Mouse (Mus musculus): ENCODE data around the gene Vgll4. TPM values are rescaled to one million over a fixed set of nuclear protein-coding genes. Genes with fewer than 3 reads are reported as not detected.

Vgll4 gene
- polyA plus RNA-seq, 1 experiment from 2014 or later = 73.1 TPM

- no peaks in the 10 kb centered on the region for H3K27me3 ChIP-seq (ENCODE audit: control insufficient read depth, insufficient read depth, low read length)
- H3K9ac ChIP-seq (ENCODE audit: low read length) = peak overlapping the region; percentile 85
- H3K36me3 ChIP-seq (ENCODE audit: control insufficient read depth, insufficient read depth, low read length) = no peaks in the 10 kb centered on the region
- peaks cover 21% of the 10 kb centered on the region for H3K4me1 ChIP-seq (replicated peaks; ENCODE audit: control insufficient read depth, insufficient read depth, low read length)
- peak overlapping the region; percentile 77 for H3K4me2 ChIP-seq (ENCODE audit: low read depth, low read length, severe bottlenecking)
- peak; percentile 91 for DNase-seq (ENCODE audit: low spot score)
- 7% methylated on average over 15 of the region's 15 CpGs for WGBS
- H3K27ac ChIP-seq (ENCODE audit: low read depth, low read length) = peak overlapping the region; percentile 63
- 0 out of 2 replicates have a peak, but pooled peaks cover under 1% of the 10 kb centered on the region for H3K9me3 ChIP-seq (ENCODE audit: control insufficient read depth, low read length)
- ATAC-seq (replicated peaks; ENCODE audit: low FRiP score) = peak; percentile 92
- H3K4me3 ChIP-seq (ENCODE audit: low read depth, low read length) = peak overlapping the region; percentile 61
Observed at GRCm38 (mm10) chr6:114921632-114922354, 48.0 kb downstream of the Vgll4 start.

GRCm38 (mm10) chr6:114920523-114921445, 49.0 kb downstream of the Vgll4 start:
- ATAC-seq (replicated peaks; ENCODE audit: low FRiP score) (peak; percentile 53; the same call in 1 of the 2 replicates), DNase-seq (ENCODE audit: low spot score) (peak; percentile 78)
- Histone ChIP-seq H3K9ac (ENCODE audit: low read length) (peak overlapping the region; percentile 85), H3K9me3 (ENCODE audit: control insufficient read depth, low read length) (no peaks in the 10 kb centered on the region), H3K27ac (ENCODE audit: low read depth, low read length) (peak overlapping the region; percentile 63), H3K36me3 (ENCODE audit: control insufficient read depth, insufficient read depth, low read length) (no peaks in the 10 kb centered on the region), H3K27me3 (ENCODE audit: control insufficient read depth, insufficient read depth, low read length) (no peaks in the 10 kb centered on the region), H3K4me3 (ENCODE audit: low read depth, low read length) (peak overlapping the region; percentile 61), H3K4me2 (ENCODE audit: low read depth, low read length, severe bottlenecking) (peak overlapping the region; percentile 77), H3K4me1 (replicated peaks; ENCODE audit: control insufficient read depth, insufficient read depth, low read length) (peaks cover 27% of the 10 kb centered on the region)
- 7% methylated on average over 17 of the region's 17 CpGs for WGBS

DNA sequence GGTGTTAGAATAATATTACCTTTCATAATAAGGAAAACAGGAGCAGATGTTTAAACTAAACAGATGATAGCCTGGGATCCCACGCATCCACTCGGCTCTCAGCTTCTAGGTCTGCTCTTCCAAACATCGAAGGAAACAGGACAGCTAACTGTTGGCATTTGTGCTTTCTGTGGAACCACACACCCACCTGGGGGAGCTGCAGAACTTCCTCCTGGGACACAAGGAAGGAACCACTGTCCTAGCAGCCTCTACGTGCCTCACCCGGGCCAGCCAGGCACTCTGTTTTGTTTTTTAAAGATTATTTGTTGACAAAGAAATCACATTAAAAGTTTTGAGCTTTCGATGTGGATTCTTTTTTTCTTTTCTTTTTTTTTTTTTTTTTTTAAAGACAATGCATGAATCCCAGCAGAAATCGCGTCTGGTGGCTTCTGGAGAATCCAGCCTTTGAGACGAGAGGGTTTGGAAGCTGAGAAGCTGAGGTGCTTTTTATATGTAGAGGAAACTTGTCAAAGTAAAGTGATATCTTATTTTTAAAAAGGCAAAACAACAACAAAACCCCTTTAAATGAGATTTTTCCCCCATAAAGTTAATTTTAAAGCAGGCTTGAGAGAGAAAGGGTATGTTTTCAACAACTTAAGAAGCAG, 50.0 kb downstream of the Vgll4 start:
- peak overlapping the region; percentile 63; the same call in 1 of the 2 replicates for H3K27ac ChIP-seq (ENCODE audit: low read depth, low read length)
- peak overlapping the region; percentile 85 for H3K9ac ChIP-seq (ENCODE audit: low read length)
- H3K9me3 ChIP-seq (ENCODE audit: control insufficient read depth, low read length) = no peaks in the 10 kb centered on the region
- WGBS = 40% methylated on average over 9 of the region's 9 CpGs
- H3K4me3 ChIP-seq (ENCODE audit: low read depth, low read length) = peak overlapping the region; percentile 61
- ATAC-seq (replicated peaks; ENCODE audit: low FRiP score) (no peak), DNase-seq (ENCODE audit: low spot score) (no peak)
- no peaks in the 10 kb centered on the region for H3K36me3 ChIP-seq (ENCODE audit: control insufficient read depth, insufficient read depth, low read length)
- peak overlapping the region; percentile 77 for H3K4me2 ChIP-seq (ENCODE audit: low read depth, low read length, severe bottlenecking)
- H3K4me1 ChIP-seq (replicated peaks; ENCODE audit: control insufficient read depth, insufficient read depth, low read length) = peaks cover 33% of the 10 kb centered on the region
- H3K27me3 ChIP-seq (ENCODE audit: control insufficient read depth, insufficient read depth, low read length) = no peaks in the 10 kb centered on the region

GRCm38 (mm10) chr6:114918994-114919393, 50.8 kb downstream of the Vgll4 start:
- Histone ChIP-seq H3K36me3 (ENCODE audit: control insufficient read depth, insufficient read depth, low read length) (no peaks in the 10 kb centered on the region), H3K27me3 (ENCODE audit: control insufficient read depth, insufficient read depth, low read length) (no peaks in the 10 kb centered on the region), H3K4me1 (replicated peaks; ENCODE audit: control insufficient read depth, insufficient read depth, low read length) (peaks cover 40% of the 10 kb centered on the region), H3K9me3 (ENCODE audit: control insufficient read depth, low read length) (no peaks in the 10 kb centered on the region), H3K4me2 (ENCODE audit: low read depth, low read length, severe bottlenecking) (peak overlapping the region; percentile 77), H3K27ac (ENCODE audit: low read depth, low read length) (no peak overlapping the region), H3K4me3 (ENCODE audit: low read depth, low read length) (peak overlapping the region; percentile 61; the same call in 1 of the 2 replicates), H3K9ac (ENCODE audit: low read length) (peak overlapping the region; percentile 7; the same call in 1 of the 2 replicates)
- DNase-seq (ENCODE audit: low spot score) = no peak
- WGBS = 89% methylated on average over 9 of the region's 9 CpGs
- no peak for ATAC-seq (replicated peaks; ENCODE audit: low FRiP score)

DNA sequence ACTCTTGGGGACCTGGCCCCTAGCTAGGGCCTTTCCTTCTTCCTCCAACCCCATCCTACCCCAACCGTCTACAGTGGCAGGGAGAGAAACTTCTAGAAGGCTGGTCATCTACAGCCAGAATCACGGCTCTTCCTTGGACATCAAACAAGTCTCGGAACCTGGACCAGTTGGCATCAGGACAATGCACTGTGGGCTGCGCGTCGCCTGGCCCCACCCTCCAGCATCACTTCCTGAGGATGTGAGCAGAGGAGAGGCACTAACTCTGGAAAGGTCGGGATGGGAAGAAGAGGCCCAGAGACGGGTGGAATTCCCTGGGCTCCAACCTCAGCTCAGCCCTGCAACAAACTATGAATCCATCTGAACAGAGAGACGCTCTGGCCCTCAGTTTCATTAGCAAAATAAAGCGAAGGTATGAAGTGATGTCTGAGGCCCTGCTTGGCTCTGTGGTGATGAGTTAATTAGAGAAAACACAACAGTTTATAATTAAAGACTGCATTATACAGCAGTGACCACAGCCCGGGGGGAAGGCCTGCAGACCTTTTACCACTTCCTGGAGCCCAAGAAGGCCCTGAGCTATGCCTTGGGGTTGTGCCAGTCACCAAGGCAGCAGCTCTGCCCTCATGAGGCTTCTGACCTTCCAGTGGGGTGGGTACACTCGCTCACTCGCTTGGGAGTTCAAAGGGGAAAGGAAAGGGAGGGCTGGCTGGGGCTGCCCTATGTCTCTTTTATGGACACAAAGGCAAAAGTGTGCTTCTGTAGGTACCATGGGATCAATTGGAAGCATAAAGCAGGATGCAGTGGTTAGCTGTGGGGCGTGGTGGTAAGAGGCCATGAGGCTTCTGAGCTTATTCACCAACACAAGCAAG, 51.8 kb downstream of the Vgll4 start:
- Histone ChIP-seq H3K4me2 (ENCODE audit: low read depth, low read length, severe bottlenecking) (peak overlapping the region; percentile 77; the same call in 1 of the 2 replicates), H3K9ac (ENCODE audit: low read length) (no peak overlapping the region; the same call in 1 of the 2 replicates), H3K36me3 (ENCODE audit: control insufficient read depth, insufficient read depth, low read length) (no peaks in the 10 kb centered on the region), H3K9me3 (ENCODE audit: control insufficient read depth, low read length) (no peaks in the 10 kb centered on the region), H3K27ac (ENCODE audit: low read depth, low read length) (no peak overlapping the region), H3K27me3 (ENCODE audit: control insufficient read depth, insufficient read depth, low read length) (no peaks in the 10 kb centered on the region), H3K4me1 (replicated peaks; ENCODE audit: control insufficient read depth, insufficient read depth, low read length) (peaks cover 49% of the 10 kb centered on the region), H3K4me3 (ENCODE audit: low read depth, low read length) (0 out of 2 replicates have a peak overlapping the region, but pooled peaks have one; percentile 7)
- no peak for ATAC-seq (replicated peaks; ENCODE audit: low FRiP score)
- no peak for DNase-seq (ENCODE audit: low spot score)
- WGBS = 73% methylated on average over 14 of the region's 14 CpGs

GRCm38 (mm10) chr6:114917129-114917528, 52.7 kb downstream of the Vgll4 start:
- no peak for ATAC-seq (replicated peaks; ENCODE audit: low FRiP score)
- Histone ChIP-seq H3K9me3 (ENCODE audit: control insufficient read depth, low read length) (no peaks in the 10 kb centered on the region), H3K4me1 (replicated peaks; ENCODE audit: control insufficient read depth, insufficient read depth, low read length) (peaks cover 51% of the 10 kb centered on the region), H3K27ac (ENCODE audit: low read depth, low read length) (no peak overlapping the region), H3K4me3 (ENCODE audit: low read depth, low read length) (no peak overlapping the region), H3K4me2 (ENCODE audit: low read depth, low read length, severe bottlenecking) (peak overlapping the region; percentile 1; the same call in 1 of the 2 replicates), H3K9ac (ENCODE audit: low read length) (no peak overlapping the region; the same call in 1 of the 2 replicates), H3K27me3 (ENCODE audit: control insufficient read depth, insufficient read depth, low read length) (no peaks in the 10 kb centered on the region), H3K36me3 (ENCODE audit: control insufficient read depth, insufficient read depth, low read length) (no peaks in the 10 kb centered on the region)
- WGBS = 52% methylated on average over 11 of the region's 11 CpGs
- DNase-seq (ENCODE audit: low spot score) = no peak

GRCm38 (mm10) chr6:114916715-114916992, 53.1 kb downstream of the Vgll4 start:
- ATAC-seq (replicated peaks; ENCODE audit: low FRiP score) (no peak), DNase-seq (ENCODE audit: low spot score) (no peak)
- Histone ChIP-seq H3K9me3 (ENCODE audit: control insufficient read depth, low read length) (no peaks in the 10 kb centered on the region), H3K36me3 (ENCODE audit: control insufficient read depth, insufficient read depth, low read length) (no peaks in the 10 kb centered on the region), H3K4me3 (ENCODE audit: low read depth, low read length) (no peak overlapping the region), H3K27ac (ENCODE audit: low read depth, low read length) (no peak overlapping the region), H3K27me3 (ENCODE audit: control insufficient read depth, insufficient read depth, low read length) (no peaks in the 10 kb centered on the region), H3K9ac (ENCODE audit: low read length) (no peak overlapping the region; the same call in 1 of the 2 replicates), H3K4me1 (replicated peaks; ENCODE audit: control insufficient read depth, insufficient read depth, low read length) (peaks cover 51% of the 10 kb centered on the region), H3K4me2 (ENCODE audit: low read depth, low read length, severe bottlenecking) (peak overlapping the region; percentile 13; the same call in 1 of the 2 replicates)
- 21% methylated on average over 5 of the region's 5 CpGs for WGBS
